Mouse (Mus musculus): Measurements from ENCODE around the gene Rasl2-9.
"Not testable (repeated sequence)": the region's sequence is repeated elsewhere in the genome, so short reads cannot be mapped to it uniquely, and the experiment has no call there.

The Rasl2-9 gene

GRCm38 (mm10) chr7:5080815-5081214 is 44.9 kb downstream of the Rasl2-9 start:
- no peak for DNase-seq (ENCODE audit: low spot score in 2 of 2)

GRCm38 (mm10) chr7:5080010-5080751 is 45.6 kb downstream of the Rasl2-9 start, which contains the start of gene Epn1:
TSS of gene Epn1 (plus strand) at chr7:5080235.
- DNase-seq (ENCODE audit: low spot score in 2 of 2): peak; percentile 88 to 97

GRCm38 (mm10) chr7:5079365-5080009 is 46.3 kb downstream of the Rasl2-9 start:
- not testable (repeated sequence) for DNase-seq (ENCODE audit: low spot score in 2 of 2)

- no peak for DNase-seq (ENCODE audit: low spot score in 2 of 2)
These were observed 48.8 kb downstream of the Rasl2-9 start for GRCm38 (mm10) chr7:5076931-5077330.

GRCm38 (mm10) chr7:5074984-5075383 is 50.8 kb downstream of the Rasl2-9 start:
- no peak for DNase-seq (ENCODE audit: low spot score in 2 of 2)
